Mouse (Mus musculus) brain, adult 2 months (tissue): ENCODE results near the gene 2410137M14Rik.
"Not testable (repeated sequence)": the region's sequence is repeated elsewhere in the genome, so short reads cannot be mapped to it uniquely, and the experiment has no call there.

Experiments used
- DNase-seq: peaks from one replicate; pipeline ENCODE4 v3.0.0; 2011; ENCODE audit warnings: low read depth, low spot score

Gene 2410137M14Rik

DNA sequence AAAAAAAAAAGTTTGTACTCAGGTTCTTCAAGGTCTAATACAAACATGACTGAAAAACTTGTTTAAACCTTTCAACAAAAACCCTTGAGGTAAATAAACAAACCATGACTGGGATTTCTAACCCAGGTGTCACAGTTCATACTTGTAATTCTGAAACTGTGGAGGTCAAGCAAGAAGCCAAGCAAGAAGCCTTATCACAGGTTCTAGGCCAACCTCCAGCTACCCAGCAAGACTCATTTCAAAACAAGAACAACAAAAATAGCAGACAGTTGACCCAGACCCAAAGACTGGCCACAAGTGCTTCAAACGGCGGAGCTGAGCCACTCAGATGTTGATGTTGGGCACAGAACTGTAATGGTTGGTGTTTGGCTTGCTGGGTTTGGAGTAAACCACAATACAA lies 13.5 kb upstream of the 2410137M14Rik start:
- no peak for DNase-seq

GRCm38 (mm10) chr17:36993770-36994325 lies 12.8 kb upstream of the 2410137M14Rik start:
- no peak for DNase-seq

DNA sequence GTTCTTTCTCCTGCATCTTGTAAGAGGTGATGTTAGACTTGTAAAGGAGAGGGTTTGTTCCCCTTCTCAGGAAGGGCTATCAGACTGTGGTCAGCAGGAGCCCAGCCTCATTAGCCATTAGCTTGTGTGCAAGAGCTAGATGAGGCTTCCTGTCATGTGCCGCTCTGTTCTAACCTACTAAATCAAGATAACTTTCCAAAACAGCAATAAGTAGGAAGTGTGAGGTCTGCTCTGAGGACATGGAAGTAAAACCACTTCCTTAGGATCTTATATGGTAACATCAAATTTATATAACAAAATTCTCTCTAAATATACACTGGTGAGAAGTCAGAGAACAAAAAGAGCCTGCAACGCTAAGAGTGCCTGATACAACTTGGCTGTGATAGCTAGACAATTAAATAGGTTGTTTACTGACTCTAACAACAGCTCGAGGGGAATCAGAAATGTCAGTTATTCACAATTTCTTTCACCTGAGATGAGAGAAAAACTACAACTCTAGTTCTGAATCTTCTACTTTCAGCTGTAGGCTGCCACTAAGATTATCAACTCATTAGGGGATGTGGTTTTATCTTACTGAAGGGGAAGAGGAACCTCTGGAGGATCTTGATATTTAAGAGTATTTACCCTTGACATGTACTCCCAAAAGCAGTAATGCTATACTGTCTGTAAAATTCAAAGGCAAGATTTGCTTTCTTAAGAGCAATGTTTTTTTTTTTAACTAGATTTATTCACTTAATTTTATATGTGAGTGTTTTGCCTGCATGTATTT lies 11.5 kb upstream of the 2410137M14Rik start:
- peak; percentile 33 for DNase-seq

DNA sequence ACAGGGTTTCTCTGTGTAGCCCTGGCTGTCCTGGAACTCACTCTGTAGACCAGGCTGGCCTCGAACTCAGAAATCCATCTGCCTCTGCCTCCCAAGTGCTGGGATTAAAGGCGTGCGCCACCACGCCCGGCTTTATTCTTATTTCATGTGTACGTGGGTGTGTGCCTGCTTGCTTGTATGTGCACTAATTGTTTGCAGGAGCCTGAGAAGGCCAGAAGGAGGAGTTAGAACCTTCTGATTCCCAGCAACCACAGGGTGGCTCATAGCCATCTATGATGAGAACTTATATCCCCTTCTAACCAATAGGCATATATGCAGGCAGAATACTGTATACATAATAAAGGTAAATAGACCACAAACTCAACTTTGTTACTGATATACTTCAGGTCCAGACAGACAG lies 9.6 kb upstream of the 2410137M14Rik start:
- not testable (repeated sequence) for DNase-seq

GRCm38 (mm10) chr17:36989437-36989836 lies 8.4 kb upstream of the 2410137M14Rik start, which contains the start of gene H2-M5:
H2-M5 (minus strand) TSS chr17:36989537.
- DNase-seq = no peak

DNA sequence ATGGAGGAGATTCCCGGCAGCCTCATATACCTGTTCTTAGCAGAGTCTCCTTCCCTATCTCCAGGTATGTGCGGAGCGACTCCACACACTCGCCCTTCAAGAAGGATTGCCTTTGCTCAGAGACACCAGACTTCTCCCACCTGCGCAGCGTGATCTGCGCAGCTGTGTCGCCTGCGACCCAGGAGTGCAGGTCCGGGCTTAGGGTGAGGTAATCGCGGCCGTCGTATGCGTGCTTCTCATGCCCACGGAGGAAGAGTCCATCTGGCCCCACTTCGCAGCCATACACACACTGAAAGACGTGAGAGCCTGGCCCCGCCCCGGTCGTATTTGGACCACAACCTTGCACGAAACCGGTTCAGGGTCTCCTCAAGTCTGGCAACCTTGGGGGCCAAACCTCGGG lies 7.4 kb upstream of the 2410137M14Rik start:
- peak; percentile 25 for DNase-seq

DNA sequence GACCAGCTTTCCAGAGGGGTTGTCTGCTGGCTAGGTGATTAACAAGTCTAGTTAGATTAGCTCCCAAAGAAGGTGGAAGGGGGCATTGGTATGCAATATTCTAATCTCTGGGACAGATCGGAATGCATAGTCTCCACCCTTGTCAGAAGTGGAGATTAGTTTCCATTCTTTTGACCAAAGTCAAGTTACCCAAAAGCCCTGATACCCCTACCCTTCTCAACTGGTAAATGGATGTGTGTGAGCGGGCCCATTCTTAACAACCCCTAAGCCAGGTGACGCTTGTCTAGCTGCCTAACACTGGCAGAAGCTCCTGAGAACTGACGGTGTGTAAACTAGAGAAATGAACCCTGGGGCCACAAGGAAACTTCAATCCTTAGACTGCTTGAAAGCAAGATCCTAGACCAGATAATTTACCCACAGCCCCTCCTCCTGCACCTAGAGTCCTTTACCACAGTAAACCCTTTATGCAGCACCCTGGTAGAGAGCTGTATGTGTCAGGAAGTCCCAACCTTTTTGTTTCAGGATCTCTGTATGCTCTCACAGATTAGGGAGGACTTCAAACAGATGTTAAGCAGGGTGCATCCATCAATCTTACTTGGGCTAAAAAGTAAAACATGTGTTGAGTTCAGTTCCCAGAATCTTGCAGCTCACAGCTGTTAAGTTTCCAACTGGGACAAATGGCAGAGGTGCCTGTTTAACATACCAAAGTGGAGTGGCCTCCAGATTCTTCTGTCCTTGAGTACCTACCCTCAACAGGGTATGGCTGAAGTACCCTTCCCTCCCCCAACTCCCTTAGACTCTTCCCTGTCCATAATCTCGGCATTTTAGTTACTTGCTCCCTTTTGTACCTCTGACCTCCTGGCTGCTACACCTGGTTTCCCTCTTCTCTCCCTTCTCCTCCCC lies 1.5 kb upstream of the 2410137M14Rik start:
- no peak for DNase-seq

GRCm38 (mm10) chr17:36981845-36982244 lies 808 bp upstream of the 2410137M14Rik start:
- no peak for DNase-seq

GRCm38 (mm10) chr17:36973271-36973787 lies 7.7 kb downstream of the 2410137M14Rik start:
- no peak for DNase-seq

GRCm38 (mm10) chr17:36972791-36973190 lies 8.2 kb downstream of the 2410137M14Rik start:
- DNase-seq = no peak

DNA sequence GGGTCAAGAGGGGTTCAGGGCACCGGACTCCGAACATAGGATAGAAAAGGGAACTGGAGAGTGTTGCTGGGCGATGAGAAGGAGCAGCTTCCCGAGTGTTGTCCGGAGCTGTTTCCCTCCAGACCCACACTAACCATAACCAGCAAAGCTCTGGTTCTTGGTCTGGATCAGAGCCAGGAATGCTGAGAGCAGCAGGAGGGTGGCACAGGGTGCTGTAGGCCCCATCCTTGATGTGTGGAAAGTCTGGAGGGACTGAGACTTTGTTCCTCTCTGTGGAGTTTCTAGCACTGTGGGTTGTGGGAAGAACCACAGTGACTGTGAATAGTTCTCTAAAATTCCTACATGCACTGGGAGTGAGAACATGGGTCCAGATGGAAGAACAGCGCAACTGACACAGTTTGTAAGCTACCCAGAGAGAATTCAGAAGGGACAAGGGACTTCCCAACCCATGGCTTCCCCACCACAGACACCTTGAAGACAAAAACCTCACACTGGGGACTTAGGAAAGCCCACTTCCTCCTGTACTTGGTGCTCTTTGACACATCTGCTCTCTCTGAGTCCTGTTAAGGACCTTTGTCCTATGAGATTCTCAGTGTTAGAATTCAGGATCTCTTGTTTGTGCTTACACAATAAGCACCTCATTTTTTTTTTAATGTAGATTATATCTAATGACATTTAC lies 9.7 kb downstream of the 2410137M14Rik start:
- DNase-seq = no peak

DNA sequence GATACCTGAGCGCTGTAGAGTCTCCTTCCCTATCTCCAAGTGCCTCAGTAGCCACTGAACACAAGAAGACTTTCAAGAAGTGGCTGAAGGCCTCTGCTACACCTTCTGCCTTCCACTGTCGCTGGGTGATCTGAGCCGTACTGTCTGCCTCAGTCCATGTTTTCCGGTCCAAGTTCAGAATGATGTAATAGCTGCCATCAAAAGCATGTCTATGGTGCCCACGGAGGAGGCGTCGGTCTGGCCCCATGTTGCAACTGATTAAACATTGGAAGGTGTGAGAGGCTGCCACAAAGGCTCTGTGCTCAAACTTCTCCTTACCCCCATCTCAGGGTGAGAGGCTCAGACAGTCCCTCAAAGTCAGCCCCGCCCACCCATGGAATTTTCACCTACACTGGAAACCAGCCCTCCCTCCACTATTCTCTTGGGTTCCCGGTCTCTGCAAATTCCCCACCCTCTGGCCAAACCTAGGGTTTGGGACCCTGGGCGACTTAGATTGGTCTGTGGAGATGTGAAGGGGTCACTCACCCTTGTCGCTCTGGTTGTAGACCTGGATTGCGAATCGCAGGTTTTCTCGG lies 10.6 kb downstream of the 2410137M14Rik start:
- DNase-seq = no peak

DNA sequence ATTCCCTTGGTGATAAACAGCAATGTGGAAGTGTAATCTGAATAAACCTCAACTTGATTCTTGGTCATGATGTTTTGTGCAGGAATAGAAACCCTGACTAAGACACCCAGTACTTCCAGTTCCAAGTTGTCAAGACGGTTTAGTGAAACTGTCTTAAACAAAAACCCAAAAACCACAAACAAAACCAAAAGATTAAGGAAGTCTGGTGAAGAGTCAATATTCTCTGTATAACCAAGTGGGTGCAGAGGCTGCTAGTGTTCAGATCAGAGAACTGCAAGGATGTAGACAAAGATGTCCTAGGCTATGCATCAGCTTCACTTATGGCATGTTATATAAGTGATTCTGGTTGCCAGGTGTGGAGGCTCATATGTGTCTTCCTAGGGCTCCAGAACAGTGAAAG lies 14.2 kb downstream of the 2410137M14Rik start:
- no peak for DNase-seq

- no peak for DNase-seq
Observed at GRCm38 (mm10) chr17:36961125-36961524, 19.9 kb downstream of the 2410137M14Rik start.

DNA sequence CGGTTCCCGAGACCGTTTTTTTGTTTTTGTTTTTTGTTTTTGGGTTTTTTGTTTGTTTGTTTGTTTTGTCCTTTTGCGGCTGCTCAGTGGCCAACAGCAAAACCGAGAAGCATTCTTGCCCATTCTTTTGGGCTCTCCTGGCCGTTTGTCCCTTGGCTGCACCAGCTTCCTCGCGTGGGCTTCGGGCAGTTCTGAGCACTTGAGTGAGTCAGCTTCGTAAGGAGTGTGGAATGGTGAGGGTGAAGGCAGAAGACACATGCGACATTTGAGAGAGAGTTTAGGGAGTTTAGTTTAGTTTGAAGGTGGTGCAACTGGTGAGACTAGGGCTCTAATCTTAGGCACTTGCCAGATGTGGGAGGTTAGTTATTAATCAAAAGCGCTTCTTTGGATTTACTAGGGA lies 22.2 kb downstream of the 2410137M14Rik start:
- peak; percentile 39 for DNase-seq

GRCm38 (mm10) chr17:36957999-36958743 lies 22.9 kb downstream of the 2410137M14Rik start, which contains the start of the genes Znrd1 and Znrd1as:
Znrd1 (minus strand) TSS chr17:36958559.
Znrd1as (plus strand) TSS chr17:36958592.
- DNase-seq = peak; percentile 100

- no peak for DNase-seq
Observed at GRCm38 (mm10) chr17:36953062-36953461, 28.0 kb downstream of the 2410137M14Rik start.

- DNase-seq = no peak
Observed at GRCm38 (mm10) chr17:36952631-36953030, 28.4 kb downstream of the 2410137M14Rik start.

- DNase-seq = peak; percentile 100
Observed at GRCm38 (mm10) chr17:36950981-36951947, 29.8 kb downstream of the 2410137M14Rik start, which contains the start of gene Ppp1r11. Ppp1r11 (minus strand) TSS chr17:36951741.
